ENCODE assay signal across 8 mouse cellular contexts in the genomic region with DNA sequence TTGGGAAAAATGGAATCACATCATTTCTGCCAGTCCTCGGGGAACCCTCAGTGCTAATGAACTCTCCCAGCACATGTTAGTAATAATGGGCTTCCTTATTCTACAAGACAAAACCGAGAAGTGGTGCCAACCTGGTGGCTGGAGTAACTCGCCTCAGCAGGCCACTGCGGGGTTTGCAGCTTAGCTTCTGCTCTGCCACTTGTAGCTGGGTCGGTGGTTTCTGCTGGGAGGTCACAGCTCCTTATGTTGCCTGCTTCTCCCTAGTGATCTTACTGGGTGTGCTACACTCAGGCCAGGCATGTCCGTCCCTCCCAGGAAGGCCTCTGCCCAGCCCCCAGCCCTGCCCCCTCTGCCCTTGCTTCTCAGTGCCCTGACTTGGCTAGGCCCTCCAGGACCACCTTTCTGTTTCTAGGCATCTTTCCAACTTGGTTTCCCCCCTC.
DNase-seq lines count a peak whose midpoint lies in the region; ATAC-seq and TF ChIP-seq lines count a peak whose summit lies in the region.

No protein-coding gene starts in this region.

- no peak overlapping the region for H3K9ac ChIP-seq in kidney, embryonic 15.5 days
- H3K9ac ChIP-seq in neural tube, embryonic 15.5 days (replicated peaks): no peak overlapping the region
- H3K9ac ChIP-seq in liver, embryonic 12.5 days: no peak overlapping the region

- no peak overlapping the region for H3K4me3 ChIP-seq in kidney, adult 2 months (ENCODE audit: insufficient read depth, low read depth, low read length)
- H3K4me3 ChIP-seq in kidney, embryonic 15.5 days (replicated peaks): no peak overlapping the region
- H3K4me3 ChIP-seq in neural tube, embryonic 15.5 days (replicated peaks): no peak overlapping the region
- H3K4me3 ChIP-seq in liver, embryonic 12.5 days: no peak overlapping the region

- H3K4me2 ChIP-seq in kidney, embryonic 15.5 days: no peak overlapping the region
- H3K4me2 ChIP-seq in neural tube, embryonic 15.5 days: no peak overlapping the region
- no peak overlapping the region for H3K4me2 ChIP-seq in liver, embryonic 12.5 days

- WGBS in kidney, adult 2 months: 41% methylated on average over 6 of the region's 6 CpGs
- WGBS in kidney, embryonic 15.5 days: 41% methylated on average over 6 of the region's 6 CpGs
- 6% methylated on average over 6 of the region's 6 CpGs for WGBS in neural tube, embryonic 15.5 days
- WGBS in liver, embryonic 12.5 days (ENCODE audit: insufficient replicate concordance): 36% methylated on average over 6 of the region's 6 CpGs

- TF ChIP-seq POLR2A in kidney, adult 2 months (IDR thresholded peaks at IDR 0.05; ENCODE audit: low read depth, low read length): no peak

- H3K36me3 ChIP-seq in kidney, adult 2 months (ENCODE audit: control insufficient read depth, insufficient read depth, low read length): no peaks in the 10 kb centered on the region
- no peaks in the 10 kb centered on the region for H3K36me3 ChIP-seq in kidney, embryonic 15.5 days
- no peaks in the 10 kb centered on the region for H3K36me3 ChIP-seq in neural tube, embryonic 15.5 days
- H3K36me3 ChIP-seq in liver, embryonic 12.5 days: no peaks in the 10 kb centered on the region

- ATAC-seq in kidney, embryonic 15.5 days (replicated peaks; ENCODE audit: low FRiP score): no peak; the same call in 1 of the 2 replicates
- ATAC-seq in neural tube, embryonic 15.5 days (ENCODE audit: low FRiP score): peak; percentile 73
- no peak for ATAC-seq in liver, embryonic 12.5 days

- DNase-seq in kidney, adult 2 months: peak; percentile 19
- peak; percentile 66 for DNase-seq in embryo, embryonic 10.5 days (ENCODE audit: low spot score)
- DNase-seq in forelimb bud, embryonic 11.5 days (ENCODE audit: low read depth, low spot score): peak; percentile 46
- DNase-seq in layer of hippocampus, postnatal 14 days (ENCODE audit: low spot score in 2 of 2): peak; percentile 28 to 70
- no peak for DNase-seq in ovary, adult 18-20 months (ENCODE audit: low spot score)

- H3K4me1 ChIP-seq in kidney, adult 2 months (ENCODE audit: control insufficient read depth, insufficient read depth, low read length): no peaks in the 10 kb centered on the region
- H3K4me1 ChIP-seq in kidney, embryonic 15.5 days: 0 out of 2 replicates have a peak, but pooled peaks cover 10% of the 10 kb centered on the region
- H3K4me1 ChIP-seq in neural tube, embryonic 15.5 days: peaks cover 24% of the 10 kb centered on the region
- H3K4me1 ChIP-seq in liver, embryonic 12.5 days: 0 out of 2 replicates have a peak, but pooled peaks cover 4% of the 10 kb centered on the region

- no peak for TF ChIP-seq CTCF in kidney, adult 2 months (conservative IDR thresholded peaks at IDR 0.05; ENCODE audit: insufficient read depth, insufficient read length, low read depth, low read length)

- H3K27me3 ChIP-seq in kidney, adult 2 months (replicated peaks; ENCODE audit: control insufficient read depth, insufficient read depth, low read length): no peaks in the 10 kb centered on the region; the same call in 1 of the 2 replicates
- no peaks in the 10 kb centered on the region for H3K27me3 ChIP-seq in kidney, embryonic 15.5 days
- H3K27me3 ChIP-seq in neural tube, embryonic 15.5 days (replicated peaks): no peaks in the 10 kb centered on the region
- no peaks in the 10 kb centered on the region for H3K27me3 ChIP-seq in liver, embryonic 12.5 days (replicated peaks)

- H3K9me3 ChIP-seq in kidney, embryonic 15.5 days (replicated peaks): no peaks in the 10 kb centered on the region
- no peaks in the 10 kb centered on the region for H3K9me3 ChIP-seq in neural tube, embryonic 15.5 days (replicated peaks)
- H3K9me3 ChIP-seq in liver, embryonic 12.5 days (replicated peaks): no peaks in the 10 kb centered on the region

- no peak overlapping the region for H3K27ac ChIP-seq in kidney, adult 2 months (ENCODE audit: insufficient read depth, low read depth, low read length)
- no peak overlapping the region for H3K27ac ChIP-seq in kidney, embryonic 15.5 days
- H3K27ac ChIP-seq in neural tube, embryonic 15.5 days (replicated peaks): peak overlapping the region; percentile 51; the same call in 1 of the 2 replicates
- no peak overlapping the region for H3K27ac ChIP-seq in liver, embryonic 12.5 days
